Mouse (Mus musculus): ENCODE measurements around the gene Vnn1. TPM values are rescaled to one million over a fixed set of nuclear protein-coding genes. Genes with fewer than 3 reads are reported as not detected.
A peak's percentile ranks its signal among the peaks of the same experiment; 100 is the strongest.

The Vnn1 gene
- 1.6 and 1.9 TPM in 2 replicates for polyA plus RNA-seq (2016; fragmentation: Nextera tagmentation; extraction: Ambion mirVana)

DNA sequence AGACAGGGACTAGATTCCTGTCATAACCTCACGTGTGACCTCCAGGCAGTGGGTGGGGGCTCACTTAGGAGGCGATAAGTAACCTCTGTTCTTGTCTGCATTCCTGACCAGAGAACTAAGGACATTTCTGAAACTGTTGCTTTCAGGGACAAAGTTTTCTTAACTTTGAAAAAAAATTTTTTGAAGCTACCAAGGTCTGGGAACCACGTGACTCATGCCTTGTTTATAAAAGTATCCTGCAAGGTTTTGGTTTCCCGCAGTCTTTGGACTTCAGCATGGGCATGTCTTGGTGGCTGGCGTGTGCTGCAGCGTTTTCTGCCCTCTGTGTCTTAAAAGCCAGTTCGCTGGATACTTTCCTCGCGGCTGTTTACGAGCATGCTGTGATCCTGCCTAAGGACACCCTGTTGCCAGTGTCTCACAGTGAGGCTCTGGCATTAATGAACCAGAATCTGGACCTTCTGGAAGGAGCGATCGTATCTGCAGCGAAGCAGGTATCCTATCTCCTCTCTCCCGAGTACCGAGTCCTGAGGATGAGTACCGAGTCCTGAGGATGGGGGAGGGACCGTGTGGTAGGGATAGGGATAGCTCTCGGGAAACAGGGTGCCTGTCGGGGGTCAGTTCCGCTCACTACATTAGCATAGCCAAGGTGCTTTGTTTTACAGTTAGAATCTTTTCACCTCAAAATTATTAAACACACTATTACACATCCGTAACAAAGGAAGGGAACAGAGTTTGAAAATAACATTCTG is at the start of gene Vnn1:
Vnn1 (plus strand) TSS at position 88 of the 749 bp plus-strand sequence.
- Histone ChIP-seq H3K9me3 (no peaks in the 10 kb centered on the region), H3K9ac (replicated peaks) (no peak within 1 kb of the TSS), H3K27me3 (no peaks in the 10 kb centered on the region), H3K4me1 (no peaks in the 10 kb centered on the region), H3K27ac (replicated peaks) (no peak within 1 kb of the TSS), H3K4me3 (0 out of 2 replicates have a peak within 1 kb of the TSS, but pooled peaks have one; percentile 3), H3K36me3 (no peaks in the 10 kb centered on the region), H3K4me2 (replicated peaks) (peak within 1 kb of the TSS; percentile 40)
- 41% methylated on average over 21 of the region's 21 CpGs for WGBS
- no peak for ATAC-seq (ENCODE audit: low FRiP score, low read depth)

- Histone ChIP-seq H3K4me1 (no peaks in the 10 kb centered on the region), H3K4me3 (no peak within 1 kb of the TSS), H3K9me3 (no peaks in the 10 kb centered on the region), H3K9ac (replicated peaks) (no peak within 1 kb of the TSS), H3K27ac (replicated peaks) (no peak within 1 kb of the TSS), H3K4me2 (replicated peaks) (no peak within 1 kb of the TSS), H3K27me3 (no peaks in the 10 kb centered on the region), H3K36me3 (no peaks in the 10 kb centered on the region)
- ATAC-seq (ENCODE audit: low FRiP score, low read depth), result no peak
- 91% methylated on average over 4 of the region's 4 CpGs for WGBS
Observed at GRCm38 (mm10) chr10:23851228-23851912, 43.1 kb upstream of the Vnn1 start, which contains the start of gene Vnn3. Vnn3 (plus strand) TSS chr10:23851462.

DNA sequence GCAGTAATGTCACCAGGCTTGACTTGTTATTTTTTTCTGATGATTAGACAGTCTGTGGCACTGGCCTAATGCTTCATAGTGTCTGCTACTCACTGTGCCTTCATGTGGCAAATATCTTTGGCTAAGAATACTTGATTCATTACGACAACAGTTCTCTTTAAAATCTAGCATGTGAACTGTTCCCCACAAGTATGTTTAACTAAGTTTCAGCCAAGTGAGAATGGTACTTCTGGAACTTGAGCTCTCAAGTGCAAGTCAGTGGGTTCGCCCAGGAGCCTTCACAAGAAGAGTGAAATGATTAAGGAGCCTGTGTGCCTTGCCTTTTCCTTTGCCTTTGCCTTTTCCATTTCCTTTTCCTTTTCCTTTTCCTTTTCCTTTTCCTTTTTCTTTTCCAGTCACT is 42.4 kb upstream of the Vnn1 start:
- Histone ChIP-seq H3K27ac (replicated peaks) (no peak overlapping the region), H3K4me3 (no peak overlapping the region), H3K4me2 (replicated peaks) (no peak overlapping the region), H3K9ac (replicated peaks) (no peak overlapping the region), H3K4me1 (no peaks in the 10 kb centered on the region), H3K27me3 (no peaks in the 10 kb centered on the region), H3K9me3 (no peaks in the 10 kb centered on the region), H3K36me3 (no peaks in the 10 kb centered on the region)
- ATAC-seq (ENCODE audit: low FRiP score, low read depth), result no peak
- WGBS, result 87% methylated on average over 2 of the region's 2 CpGs

DNA sequence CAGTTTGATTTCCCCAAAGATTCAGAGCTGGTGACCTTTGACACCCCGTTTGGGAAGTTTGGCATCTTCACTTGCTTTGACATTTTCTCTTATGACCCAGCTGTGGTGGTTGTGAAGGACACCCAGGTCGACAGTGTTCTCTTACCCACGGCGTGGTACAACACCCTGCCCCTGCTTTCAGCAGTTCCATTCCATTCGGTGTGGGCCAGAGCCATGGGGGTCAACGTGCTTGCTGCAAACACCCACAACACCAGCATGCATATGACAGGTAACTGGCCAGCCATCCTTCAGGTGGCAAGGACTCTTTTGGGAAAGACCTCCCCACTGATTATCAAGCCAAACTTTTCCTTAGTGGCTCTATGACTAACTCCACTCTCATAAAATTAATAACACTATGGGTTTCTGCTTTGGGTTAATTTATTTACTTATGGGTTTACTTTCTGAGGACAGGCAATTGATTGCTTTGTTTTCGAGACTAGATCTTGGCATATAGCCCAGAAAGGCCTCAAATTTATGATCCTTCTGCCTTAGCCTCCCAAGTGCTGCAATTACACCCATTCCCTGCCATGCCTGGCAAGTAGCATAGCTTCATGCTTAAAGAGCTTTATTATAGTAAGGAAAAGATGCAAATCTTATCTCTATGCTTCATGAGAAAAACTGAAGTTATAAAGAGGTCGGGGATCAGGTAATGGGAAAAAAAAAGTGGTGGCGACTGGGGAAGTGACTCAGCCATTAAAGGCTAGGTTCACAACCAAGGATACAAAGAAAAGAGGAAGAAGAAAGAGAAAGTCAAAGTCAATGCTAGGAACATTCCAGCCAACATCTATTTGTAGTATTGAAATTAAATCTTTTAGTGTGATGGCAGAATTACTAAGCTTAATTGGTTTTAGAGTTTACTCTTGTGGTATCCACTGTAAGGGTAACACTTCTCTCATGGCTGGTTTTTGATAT is 29.9 kb upstream of the Vnn1 start:
- no peak for ATAC-seq (ENCODE audit: low FRiP score, low read depth)

DNA sequence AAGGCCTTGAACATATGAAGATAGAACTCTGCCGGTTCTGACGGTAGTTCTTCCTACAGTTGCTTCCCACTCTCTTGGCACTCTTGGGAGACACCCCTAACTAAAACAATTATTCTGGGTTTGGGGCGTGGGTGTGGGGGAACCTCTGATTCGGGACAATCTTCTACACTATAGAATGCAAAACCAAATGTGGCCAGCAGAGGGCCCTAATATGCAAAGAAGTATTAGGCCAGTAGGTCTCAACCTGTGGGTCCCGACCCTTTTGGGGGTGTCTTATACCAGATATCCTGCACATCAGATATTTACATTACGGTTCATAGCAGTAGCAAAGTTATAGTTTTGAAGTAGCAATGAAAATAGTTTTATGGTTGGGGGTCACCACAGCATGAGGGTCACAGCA is 13.8 kb upstream of the Vnn1 start:
- Histone ChIP-seq H3K4me2 (replicated peaks) (no peak overlapping the region), H3K9ac (replicated peaks) (no peak overlapping the region), H3K36me3 (no peaks in the 10 kb centered on the region), H3K27ac (replicated peaks) (no peak overlapping the region), H3K4me1 (no peaks in the 10 kb centered on the region), H3K9me3 (no peaks in the 10 kb centered on the region), H3K4me3 (no peak overlapping the region), H3K27me3 (no peaks in the 10 kb centered on the region)
- no peak for ATAC-seq (ENCODE audit: low FRiP score, low read depth)
- WGBS, result 84% methylated on average over 6 of the region's 6 CpGs

More for the DNA sequence above, 29.9 kb upstream of the Vnn1 start:
- no peaks in the 10 kb centered on the region for H3K27me3 ChIP-seq
- H3K27ac ChIP-seq (replicated peaks), result no peak overlapping the region
- H3K4me1 ChIP-seq, result no peaks in the 10 kb centered on the region
- no peaks in the 10 kb centered on the region for H3K36me3 ChIP-seq
- no peak overlapping the region for H3K4me3 ChIP-seq
- H3K9ac ChIP-seq (replicated peaks), result no peak overlapping the region
- peaks cover 6% of the 10 kb centered on the region; the same call in 1 of the 2 replicates for H3K9me3 ChIP-seq
- WGBS, result 89% methylated on average over 9 of the region's 9 CpGs
- H3K4me2 ChIP-seq (replicated peaks), result no peak overlapping the region

DNA sequence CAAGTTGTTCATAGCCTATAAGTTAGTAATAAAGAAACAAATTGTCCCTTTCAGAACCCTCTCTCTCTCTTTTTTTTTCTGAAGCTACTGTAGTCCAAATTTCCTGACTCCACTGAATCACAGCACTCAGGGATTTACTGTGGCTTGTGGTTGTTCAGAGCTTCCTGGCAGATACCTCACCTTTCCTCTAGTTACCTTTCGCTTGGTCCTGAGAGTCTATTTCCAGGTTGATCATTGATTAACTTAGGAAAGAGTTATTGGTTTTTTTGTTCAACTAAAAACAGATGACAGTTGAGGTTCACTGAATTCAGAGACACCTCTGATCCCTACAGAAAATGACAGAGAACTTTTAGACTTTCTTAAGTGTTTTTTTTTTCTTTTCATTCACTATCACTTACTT is 9.6 kb upstream of the Vnn1 start:
- H3K9me3 ChIP-seq, result no peaks in the 10 kb centered on the region
- no peak overlapping the region for H3K4me3 ChIP-seq
- no peaks in the 10 kb centered on the region for H3K36me3 ChIP-seq
- H3K27me3 ChIP-seq, result no peaks in the 10 kb centered on the region
- no peak overlapping the region for H3K9ac ChIP-seq (replicated peaks)
- no peak overlapping the region for H3K4me2 ChIP-seq (replicated peaks)
- no peaks in the 10 kb centered on the region for H3K4me1 ChIP-seq
- H3K27ac ChIP-seq (replicated peaks), result no peak overlapping the region
- 90% methylated on average over 1 of the region's 1 CpGs for WGBS
- ATAC-seq (ENCODE audit: low FRiP score, low read depth), result no peak

GRCm38 (mm10) chr10:23886060-23886459 is 8.4 kb upstream of the Vnn1 start:
- Histone ChIP-seq H3K4me2 (replicated peaks) (no peak overlapping the region), H3K27ac (replicated peaks) (no peak overlapping the region), H3K36me3 (no peaks in the 10 kb centered on the region), H3K4me1 (no peaks in the 10 kb centered on the region), H3K4me3 (no peak overlapping the region), H3K9me3 (no peaks in the 10 kb centered on the region), H3K9ac (replicated peaks) (no peak overlapping the region), H3K27me3 (no peaks in the 10 kb centered on the region)
- 87% methylated on average over 3 of the region's 3 CpGs for WGBS
- no peak for ATAC-seq (ENCODE audit: low FRiP score, low read depth)

DNA sequence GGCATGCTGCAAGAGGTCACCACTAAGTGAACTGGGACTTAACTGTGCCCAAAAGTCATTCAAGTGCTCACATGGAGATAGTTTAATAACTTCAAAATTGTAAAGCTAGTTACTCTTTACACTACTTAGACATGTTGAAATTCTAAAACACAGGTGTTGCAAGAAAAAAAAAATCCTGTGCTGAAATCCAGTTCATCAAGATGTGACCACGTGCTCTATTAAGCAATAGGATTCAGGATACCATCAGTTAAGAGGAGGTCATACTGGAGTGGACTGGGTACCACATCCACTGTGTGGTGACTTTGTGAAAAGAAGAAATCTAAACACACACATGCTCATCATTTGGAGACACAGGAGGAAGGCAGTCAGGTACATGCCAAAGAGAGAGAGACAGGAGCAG is 1.5 kb upstream of the Vnn1 start:
- no peaks in the 10 kb centered on the region for H3K4me1 ChIP-seq
- H3K36me3 ChIP-seq, result no peaks in the 10 kb centered on the region
- 85% methylated on average over 1 of the region's 1 CpGs for WGBS
- H3K27ac ChIP-seq (replicated peaks), result no peak overlapping the region
- no peak overlapping the region for H3K4me3 ChIP-seq
- no peak overlapping the region for H3K9ac ChIP-seq (replicated peaks)
- no peaks in the 10 kb centered on the region for H3K27me3 ChIP-seq
- no peak overlapping the region for H3K4me2 ChIP-seq (replicated peaks)
- no peaks in the 10 kb centered on the region for H3K9me3 ChIP-seq
- no peak for ATAC-seq (ENCODE audit: low FRiP score, low read depth)

DNA sequence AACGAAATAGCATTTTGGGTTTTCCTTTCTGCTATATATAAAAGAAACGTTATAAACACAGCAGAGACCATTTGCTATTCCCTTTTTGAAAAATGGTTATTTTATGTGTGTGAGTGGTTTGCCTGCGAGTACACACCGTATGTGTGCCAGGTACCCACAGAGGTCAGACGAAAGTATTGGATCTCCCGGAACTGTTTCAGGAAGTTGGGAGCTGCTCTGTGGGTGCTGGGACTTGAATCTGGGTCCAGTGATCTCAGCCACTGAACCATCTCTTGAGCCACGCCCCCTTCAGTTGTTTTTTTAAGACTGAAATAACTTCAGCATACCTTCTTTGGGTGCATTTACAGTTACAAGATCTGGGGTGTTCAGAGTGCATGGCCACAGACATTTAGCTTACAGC is 888 bp downstream of the Vnn1 start:
- H3K9me3 ChIP-seq, result no peaks in the 10 kb centered on the region
- 86% methylated on average over 7 of the region's 7 CpGs for WGBS
- no peak overlapping the region for H3K9ac ChIP-seq (replicated peaks)
- no peaks in the 10 kb centered on the region for H3K4me1 ChIP-seq
- ATAC-seq (ENCODE audit: low FRiP score, low read depth), result no peak
- no peaks in the 10 kb centered on the region for H3K27me3 ChIP-seq
- H3K27ac ChIP-seq (replicated peaks), result no peak overlapping the region
- H3K4me3 ChIP-seq, result no peak overlapping the region
- H3K36me3 ChIP-seq, result no peaks in the 10 kb centered on the region
- no peak overlapping the region for H3K4me2 ChIP-seq (replicated peaks)

DNA sequence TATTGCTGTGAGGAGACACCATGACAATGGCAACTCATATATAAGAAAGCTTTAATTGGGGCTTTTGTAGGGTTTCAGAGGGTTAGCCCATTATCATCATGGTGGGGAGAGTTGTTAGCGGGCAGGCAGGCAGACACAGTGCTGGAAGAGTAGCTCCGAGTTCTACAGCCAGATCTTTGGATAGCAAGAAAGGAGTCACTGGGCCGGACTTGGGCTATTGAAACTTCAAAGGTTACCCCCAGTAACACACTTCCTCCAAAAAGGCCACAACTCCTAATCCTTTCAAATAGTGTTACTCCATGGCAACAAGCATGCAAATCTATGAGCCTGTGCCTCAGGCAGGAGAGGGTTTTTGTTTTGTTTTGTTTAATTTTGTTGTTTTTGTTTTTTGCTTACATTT is 6.6 kb downstream of the Vnn1 start:
- H3K4me1 ChIP-seq, result 0 out of 2 replicates have a peak, but pooled peaks cover 6% of the 10 kb centered on the region
- H3K9ac ChIP-seq (replicated peaks), result no peak overlapping the region
- no peak overlapping the region for H3K27ac ChIP-seq (replicated peaks)
- H3K9me3 ChIP-seq, result no peaks in the 10 kb centered on the region
- peak; percentile 47; the same call in 1 of the 2 replicates for ATAC-seq (ENCODE audit: low FRiP score, low read depth)
- WGBS, result 17% methylated on average over 3 of the region's 3 CpGs
- H3K4me3 ChIP-seq, result no peak overlapping the region
- no peaks in the 10 kb centered on the region for H3K27me3 ChIP-seq
- H3K36me3 ChIP-seq, result no peaks in the 10 kb centered on the region
- H3K4me2 ChIP-seq (replicated peaks), result no peak overlapping the region

GRCm38 (mm10) chr10:23905661-23906060 is 11.2 kb downstream of the Vnn1 start:
- no peaks in the 10 kb centered on the region for H3K27me3 ChIP-seq
- no peaks in the 10 kb centered on the region for H3K36me3 ChIP-seq
- no peak for ATAC-seq (ENCODE audit: low FRiP score, low read depth)
- no peak overlapping the region for H3K27ac ChIP-seq (replicated peaks)
- H3K4me2 ChIP-seq (replicated peaks), result no peak overlapping the region
- 0 out of 2 replicates have a peak, but pooled peaks cover 6% of the 10 kb centered on the region for H3K4me1 ChIP-seq
- whole genome bisulfite sequencing, result 82% methylated on average over 1 of the region's 1 CpGs
- no peak overlapping the region for H3K9ac ChIP-seq (replicated peaks)
- H3K4me3 ChIP-seq, result no peak overlapping the region
- no peaks in the 10 kb centered on the region for H3K9me3 ChIP-seq
